8 mouse cellular contexts compared by ENCODE assay signal in the genomic region with DNA sequence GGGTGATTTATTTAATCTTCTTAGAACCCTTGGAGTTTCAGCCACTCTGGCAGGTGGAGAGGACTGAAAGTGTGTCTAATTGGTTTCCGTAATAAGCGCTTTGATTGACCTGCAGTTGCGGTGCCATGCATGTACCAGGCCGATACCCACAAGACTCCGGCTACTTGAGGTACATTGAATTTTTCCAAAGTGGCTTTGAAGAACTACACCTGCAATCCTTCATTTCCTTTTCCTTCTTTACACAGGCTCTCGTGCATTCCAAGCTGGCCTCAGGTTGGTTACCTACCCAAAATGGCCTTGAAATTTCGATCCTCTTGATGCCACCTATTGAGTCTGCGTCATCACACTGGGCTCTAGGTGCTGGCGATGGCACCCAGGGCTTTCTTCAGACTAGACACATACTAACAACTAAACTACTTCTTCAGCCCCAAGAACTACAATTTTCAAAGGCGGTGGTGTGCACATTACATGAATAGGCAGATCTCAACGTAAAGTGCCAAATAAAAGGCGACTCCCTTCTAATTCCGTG. TPM values are rescaled to one million over a fixed set of nuclear protein-coding genes. Genes with fewer than 3 reads are reported as not detected.
DNase-seq lines count a peak whose midpoint lies in the region; ATAC-seq and TF ChIP-seq lines count a peak whose summit lies in the region.

No protein-coding gene starts in this region.

- peak overlapping the region; percentile 98 to 100 for H3K27ac ChIP-seq in heart, embryonic 14.5 days (replicated peaks in 1 of 2; ENCODE audit: control insufficient read depth in 1 of 2, insufficient read depth in 1 of 2, low read depth in 2 of 2, low read length in 2 of 2)
- peak overlapping the region; percentile 96; the same call in 1 of the 2 replicates for H3K27ac ChIP-seq in bone marrow, adult 2 months (ENCODE audit: control insufficient read depth, insufficient read depth, low read depth, low read length, poor library complexity)
- H3K27ac ChIP-seq in hindbrain, embryonic 14.5 days, result peak overlapping the region; percentile 100

- 45% methylated on average over 13 of the region's 13 CpGs for WGBS in heart, embryonic 14.5 days
- WGBS in bone marrow, adult 2 months, result 44% methylated on average over 13 of the region's 13 CpGs
- WGBS in hindbrain, embryonic 14.5 days, result 45% methylated on average over 13 of the region's 13 CpGs

- H3K9ac ChIP-seq in heart, embryonic 14.5 days (ENCODE audit: low read length), result peak overlapping the region; percentile 96
- peak overlapping the region; percentile 98 for H3K9ac ChIP-seq in hindbrain, embryonic 14.5 days

- peaks cover 7% of the 10 kb centered on the region; the same call in 1 of the 2 replicates for H3K36me3 ChIP-seq in heart, embryonic 14.5 days (ENCODE audit: control insufficient read depth, insufficient read depth, low read length)
- H3K36me3 ChIP-seq in hindbrain, embryonic 14.5 days (replicated peaks; ENCODE audit: control insufficient read depth, insufficient read depth), result no peaks in the 10 kb centered on the region; the same call in 1 of the 2 replicates

- no peak for TF ChIP-seq CTCF in bone marrow, adult 2 months (IDR thresholded peaks at IDR 0.05; ENCODE audit: control insufficient read depth, insufficient read depth, low read length)

- DNase-seq in heart, postnatal 36 days, result no peak
- DNase-seq in hindbrain, embryonic 14.5 days (ENCODE audit: low spot score), result peak; percentile 45
- DNase-seq in lung, postnatal 36 days, result peak; percentile 50
- DNase-seq in urinary bladder, postnatal 10 days (ENCODE audit: low spot score), result no peak
- no peak for DNase-seq in right cerebral cortex, postnatal 36 days (ENCODE audit: low spot score in 2 of 2)
- no peak for DNase-seq in spleen, postnatal 14 days (ENCODE audit: low spot score in 2 of 2)

- H3K9me3 ChIP-seq in heart, embryonic 14.5 days (ENCODE audit: control insufficient read depth, low read length), result no peaks in the 10 kb centered on the region
- no peaks in the 10 kb centered on the region for H3K9me3 ChIP-seq in hindbrain, embryonic 14.5 days (ENCODE audit: control insufficient read depth, low read length)

- ATAC-seq in heart, embryonic 14.5 days (ENCODE audit: insufficient number of reproducible peaks, insufficient read depth, low FRiP score, low read depth), result no peak
- ATAC-seq in hindbrain, embryonic 14.5 days (ENCODE audit: low FRiP score), result no peak

- TF ChIP-seq POLR2A in bone marrow, adult 2 months (IDR thresholded peaks at IDR 0.05; ENCODE audit: borderline replicate concordance, control insufficient read depth, low read depth, low read length), result no peak

- peak overlapping the region; percentile 69 for H3K4me2 ChIP-seq in heart, embryonic 14.5 days (ENCODE audit: low read length)
- peak overlapping the region; percentile 60 for H3K4me2 ChIP-seq in hindbrain, embryonic 14.5 days (replicated peaks)

- peaks cover 7 to 33% of the 10 kb centered on the region in 2 experiments for H3K4me1 ChIP-seq in heart, embryonic 14.5 days (ENCODE audit: control insufficient read depth in 2 of 2, insufficient read depth in 2 of 2, low read length in 2 of 2)
- H3K4me1 ChIP-seq in bone marrow, adult 2 months (ENCODE audit: control insufficient read depth, insufficient read depth, low read length), result peaks cover 6% of the 10 kb centered on the region; the same call in 1 of the 2 replicates
- H3K4me1 ChIP-seq in hindbrain, embryonic 14.5 days (replicated peaks; ENCODE audit: control insufficient read depth, insufficient read depth, low read length), result peaks cover 28% of the 10 kb centered on the region

- intact Hi-C loops in heart, postnatal 36 days (cut with DNase I), result no loop called here

- peak overlapping the region; percentile 81 to 100 for H3K4me3 ChIP-seq in heart, embryonic 14.5 days (ENCODE audit: control insufficient read depth in 1 of 2, insufficient read depth in 1 of 2, low read depth in 1 of 2, low read length in 2 of 2)
- peak overlapping the region; percentile 70 for H3K4me3 ChIP-seq in bone marrow, adult 2 months (replicated peaks; ENCODE audit: control insufficient read depth, low read depth, low read length)
- H3K4me3 ChIP-seq in hindbrain, embryonic 14.5 days (replicated peaks; ENCODE audit: low read length), result peak overlapping the region; percentile 66

- no peaks in the 10 kb centered on the region for H3K27me3 ChIP-seq in heart, embryonic 14.5 days (ENCODE audit: control insufficient read depth, insufficient read depth, low read length)
- H3K27me3 ChIP-seq in hindbrain, embryonic 14.5 days (ENCODE audit: control insufficient read depth, insufficient read depth, low read length), result no peaks in the 10 kb centered on the region

RNA-seq across cellular contexts. Expression of a gene that starts 0.4 kb away (rescaled TPM):
- 103 and 108 TPM in 2 replicates for polyA plus RNA-seq in heart, embryonic 14.5 days (2014; fragmentation: Nextera tagmentation; extraction: Ambion mirVana)
- total RNA-seq in heart, postnatal 36 days (2021), result 10 to 100 TPM; 77.5 to 87.7 TPM
- 116 and 226 TPM in 2 replicates for polyA plus RNA-seq in bone marrow, adult 2 months (2011; ENCODE audit: insufficient read depth, insufficient read length, low replicate concordance, missing spikeins)
- polyA plus RNA-seq in hindbrain, embryonic 14.5 days (2014; fragmentation: Nextera tagmentation; extraction: Ambion mirVana), result 195 and 200 TPM in 2 replicates

RNA-seq across cellular contexts. Expression of a gene that starts 34.5 kb away (rescaled TPM):
- polyA plus RNA-seq in heart, embryonic 14.5 days (2014; fragmentation: Nextera tagmentation; extraction: Ambion mirVana), result 0.19 and 0.34 TPM in 2 replicates
- total RNA-seq in heart, postnatal 36 days (2021), result not detected
- polyA plus RNA-seq in bone marrow, adult 2 months (2011; ENCODE audit: insufficient read depth, insufficient read length, low replicate concordance, missing spikeins), result 4.8 and 11.7 TPM in 2 replicates
- 12.0 and 13.1 TPM in 2 replicates for polyA plus RNA-seq in hindbrain, embryonic 14.5 days (2014; fragmentation: Nextera tagmentation; extraction: Ambion mirVana)

RNA-seq across cellular contexts. Expression of a gene that starts 34.5 kb away (rescaled TPM):
- 0.16 and 0.58 TPM in 2 replicates for polyA plus RNA-seq in heart, embryonic 14.5 days (2014; fragmentation: Nextera tagmentation; extraction: Ambion mirVana)
- total RNA-seq in heart, postnatal 36 days (2021), result under 1 TPM in 1 of 2 experiments, not detected in 1; 0.08 TPM
- 1.6 TPM in 1 of 2 replicates, not detected in the other for polyA plus RNA-seq in bone marrow, adult 2 months (2011; ENCODE audit: insufficient read depth, insufficient read length, low replicate concordance, missing spikeins)
- 2.7 and 3.2 TPM in 2 replicates for polyA plus RNA-seq in hindbrain, embryonic 14.5 days (2014; fragmentation: Nextera tagmentation; extraction: Ambion mirVana)

Comparison
In these comparisons a context has a peak if more than half of its experiments do, and no peak if none do; other contexts are left out.
1. DNase-seq: peak in hindbrain, embryonic 14.5 days (single experiment) and lung, postnatal 36 days (single experiment); none in heart, postnatal 36 days (0 of 2), urinary bladder, postnatal 10 days (single experiment), right cerebral cortex, postnatal 36 days (0 of 2) and spleen, postnatal 14 days (0 of 2).
2. Peak in every context shown above with its lines, with median percentiles within 50 percentile points of each other: H3K27ac ChIP-seq and H3K4me3 ChIP-seq.